Mouse (Mus musculus) hindbrain, embryonic 13.5 days (tissue): Measurements from ENCODE around the gene 1700122O11Rik. TPM values are rescaled to one million over a fixed set of nuclear protein-coding genes. Genes with fewer than 3 reads are reported as not detected.

Experiments used
- ATAC-seq: fragments of 200-750 bp; cut with Nextera tagmentation; 2 replicates; pipeline ENCODE4 v1.8.0; 2017; ENCODE audit warnings: moderate TSS enrichment; ENCODE audit not compliant: low FRiP score
- H3K27ac ChIP-seq: fragments of 300-500 bp; sonication (generic); 2 replicates; pipeline ENCODE4 v1.5.1; 2015; ENCODE audit warnings: inconsistent platforms, mild to moderate bottlenecking, moderate library complexity
- H3K27me3 ChIP-seq: fragments of 300-500 bp; sonication (generic); 2 replicates; pipeline ENCODE4 v1.6.1; 2015; ENCODE audit warnings: mild to moderate bottlenecking, inconsistent platforms
- H3K36me3 ChIP-seq: fragments of 300-500 bp; sonication (generic); 2 replicates; pipeline ENCODE4 v1.6.1; 2015; ENCODE audit warnings: mild to moderate bottlenecking, inconsistent platforms
- H3K4me1 ChIP-seq: fragments of 300-500 bp; sonication (generic); replicated peaks from 2 replicates; pipeline ENCODE4 v1.6.1; 2015; ENCODE audit warnings: inconsistent platforms
- H3K4me2 ChIP-seq: fragments of 300-500 bp; sonication (generic); 2 replicates; pipeline ENCODE4 v1.6.1; 2015; ENCODE audit warnings: inconsistent platforms, mild to moderate bottlenecking, moderate library complexity
- H3K4me3 ChIP-seq: fragments of 300-500 bp; sonication (generic); 2 replicates; pipeline ENCODE4 v1.5.1; 2015; ENCODE audit warnings: mild to moderate bottlenecking, inconsistent platforms
- H3K9ac ChIP-seq: fragments of 300-500 bp; sonication (generic); 2 replicates; pipeline ENCODE4 v1.6.1; 2015; ENCODE audit warnings: mild to moderate bottlenecking, inconsistent platforms
- H3K9me3 ChIP-seq: fragments of 300-500 bp; sonication (generic); 2 replicates; pipeline ENCODE4 v1.6.1; 2016; ENCODE audit warnings: inconsistent platforms
- WGBS: fragments of 180-500 bp; shearing (Covaris S2); methylation state at CpG from one replicate; pipeline ENCODE4 v1.1.7; 2015; 5-methylcytosine and 5-hydroxymethylcytosine counted together
- polyA plus RNA-seq: library from polyadenylated mRNA; unstranded; fragments of >200 nt; fragmentation: Nextera tagmentation; extraction: Ambion mirVana; gene quantifications from 2 replicates; pipeline ENCODE4 v1.2.1, GENCODE M21; 2015

The 1700122O11Rik gene
- polyA plus RNA-seq, 1 experiment from 2014 or later, result not detected

DNA sequence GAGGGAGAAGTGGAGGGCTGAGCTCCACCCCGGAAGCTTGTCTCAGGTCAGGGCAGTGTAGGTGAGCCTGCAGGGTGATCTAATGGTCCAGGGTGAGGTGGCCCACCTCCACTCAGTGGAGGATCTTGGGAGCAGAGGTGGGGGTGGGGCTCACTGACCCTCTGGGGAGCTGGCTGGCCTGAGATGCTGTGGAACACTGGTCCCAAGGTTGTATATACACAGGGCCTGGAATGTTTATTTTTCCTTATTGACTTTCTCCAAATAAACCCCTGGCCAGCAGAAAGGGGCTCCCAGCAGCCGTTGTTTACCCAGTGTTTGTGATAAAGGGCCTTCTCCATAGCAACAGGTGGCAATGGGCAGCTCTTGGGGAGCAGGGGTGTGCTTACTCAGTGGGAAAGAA, 18.5 kb downstream of the 1700122O11Rik start:
- Histone ChIP-seq H3K9me3 (no peaks in the 10 kb centered on the region), H3K9ac (no peak overlapping the region), H3K4me1 (peaks cover 15% of the 10 kb centered on the region), H3K4me3 (no peak overlapping the region), H3K27me3 (peaks cover 46% of the 10 kb centered on the region), H3K4me2 (no peak overlapping the region), H3K36me3 (no peaks in the 10 kb centered on the region), H3K27ac (no peak overlapping the region)
- WGBS, result 23% methylated on average over 2 of the region's 2 CpGs
- no peak for ATAC-seq

DNA sequence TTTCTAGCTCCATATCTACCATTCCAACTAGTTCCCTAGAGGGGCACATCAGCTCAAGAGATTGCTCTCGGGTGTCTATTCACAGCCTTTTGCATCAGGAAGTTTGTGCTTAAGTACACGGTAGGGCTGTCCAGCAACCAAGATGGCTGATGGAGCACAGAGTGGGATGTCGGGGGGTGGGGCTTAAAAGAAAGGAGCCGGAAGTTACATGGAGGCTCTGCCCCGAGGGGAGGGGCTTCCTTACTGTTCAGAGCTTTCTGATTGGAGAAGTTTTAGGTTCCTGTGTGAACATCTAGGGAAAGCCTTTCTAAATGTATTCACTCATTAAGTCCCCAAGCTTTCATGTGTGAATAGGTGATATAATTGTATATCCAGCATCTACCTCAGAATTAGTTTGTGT, 21.5 kb downstream of the 1700122O11Rik start:
- WGBS, result 80% methylated on average over 5 of the region's 5 CpGs
- Histone ChIP-seq H3K4me2 (no peak overlapping the region), H3K27ac (no peak overlapping the region), H3K4me1 (peaks cover 15% of the 10 kb centered on the region), H3K9me3 (no peaks in the 10 kb centered on the region), H3K27me3 (peaks cover 27% of the 10 kb centered on the region), H3K36me3 (no peaks in the 10 kb centered on the region), H3K4me3 (no peak overlapping the region), H3K9ac (no peak overlapping the region)
- ATAC-seq, result no peak

DNA sequence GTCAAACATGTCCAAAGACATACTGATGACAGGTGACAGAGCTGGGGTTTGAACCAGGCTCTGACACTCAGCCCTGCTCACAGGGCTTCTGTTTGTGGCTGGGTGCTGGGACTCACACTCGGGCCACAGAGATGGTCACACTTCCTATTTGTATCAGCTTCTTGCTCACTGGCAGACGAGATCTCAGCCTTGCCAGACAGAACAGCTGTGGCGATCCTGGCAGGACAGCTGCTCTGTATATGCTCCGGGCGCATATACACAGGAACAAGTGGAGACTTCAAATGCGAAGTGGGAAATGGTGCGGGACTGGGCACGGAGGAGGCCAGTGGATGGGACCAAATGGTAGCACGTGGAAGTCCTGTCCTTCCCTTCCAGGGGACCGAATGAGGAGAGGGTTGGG, 25.5 kb downstream of the 1700122O11Rik start:
- Histone ChIP-seq H3K36me3 (no peaks in the 10 kb centered on the region), H3K4me2 (no peak overlapping the region), H3K27ac (peak overlapping the region; percentile 23; the same call in 1 of the 2 replicates), H3K27me3 (peaks cover 16% of the 10 kb centered on the region; the same call in 1 of the 2 replicates), H3K4me1 (peaks cover 32% of the 10 kb centered on the region), H3K9ac (no peak overlapping the region), H3K4me3 (no peak overlapping the region), H3K9me3 (no peaks in the 10 kb centered on the region)
- WGBS, result 59% methylated on average over 10 of the region's 10 CpGs
- ATAC-seq, result no peak

DNA sequence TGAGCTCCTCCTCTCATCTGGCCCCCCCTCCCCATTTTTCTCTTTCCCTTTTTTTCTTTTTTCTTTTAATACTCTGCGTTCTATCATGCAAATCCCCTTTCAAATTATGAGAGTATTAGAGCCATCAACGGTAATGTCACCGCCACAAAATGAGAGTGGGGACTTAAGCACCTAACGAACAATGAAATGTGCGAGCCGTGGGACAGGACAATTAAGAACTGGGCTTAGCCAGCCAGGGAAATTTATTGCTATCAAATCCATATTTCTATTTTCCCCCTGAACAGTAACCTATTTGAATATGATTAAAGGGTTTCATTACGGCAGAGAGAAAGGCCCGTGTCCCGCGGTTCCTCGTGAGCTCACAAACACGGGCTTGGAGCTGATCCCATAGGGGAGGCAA, 27.0 kb downstream of the 1700122O11Rik start:
- Histone ChIP-seq H3K27ac (peak overlapping the region; percentile 30; the same call in 1 of the 2 replicates), H3K36me3 (no peaks in the 10 kb centered on the region), H3K4me3 (no peak overlapping the region), H3K4me2 (no peak overlapping the region), H3K9ac (no peak overlapping the region), H3K4me1 (peaks cover 36% of the 10 kb centered on the region), H3K9me3 (no peaks in the 10 kb centered on the region), H3K27me3 (peaks cover 22% of the 10 kb centered on the region)
- ATAC-seq, result no peak
- 59% methylated on average over 12 of the region's 12 CpGs for WGBS

DNA sequence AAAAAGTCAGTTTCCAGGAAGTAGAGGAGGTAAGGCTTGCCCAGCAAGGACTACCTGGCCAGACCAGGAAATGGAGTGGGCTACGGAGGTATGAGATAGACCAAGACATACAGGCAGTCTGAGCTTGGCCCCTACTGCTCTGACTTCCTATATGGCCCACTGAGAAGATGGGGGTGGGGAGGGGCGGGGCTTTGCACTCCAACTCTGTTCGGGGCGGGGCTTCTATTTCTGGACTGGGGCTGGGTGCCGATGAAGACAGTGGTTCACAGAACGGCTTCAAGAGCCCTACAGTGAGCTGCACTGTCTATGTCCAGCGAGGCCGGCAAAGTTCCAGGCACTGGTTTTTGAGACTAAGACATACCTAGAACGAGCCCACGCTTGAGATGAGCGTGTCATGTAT, 27.8 kb downstream of the 1700122O11Rik start:
- H3K27ac ChIP-seq, result 0 out of 2 replicates have a peak overlapping the region, but pooled peaks have one; percentile 44
- H3K9ac ChIP-seq, result no peak overlapping the region
- H3K4me2 ChIP-seq, result no peak overlapping the region
- H3K9me3 ChIP-seq, result no peaks in the 10 kb centered on the region
- 77% methylated on average over 11 of the region's 11 CpGs for whole genome bisulfite sequencing
- H3K4me1 ChIP-seq, result peaks cover 35% of the 10 kb centered on the region
- no peak overlapping the region for H3K4me3 ChIP-seq
- no peaks in the 10 kb centered on the region for H3K36me3 ChIP-seq
- 0 out of 2 replicates have a peak, but pooled peaks have one; percentile 36 for ATAC-seq
- H3K27me3 ChIP-seq, result peaks cover 20% of the 10 kb centered on the region

DNA sequence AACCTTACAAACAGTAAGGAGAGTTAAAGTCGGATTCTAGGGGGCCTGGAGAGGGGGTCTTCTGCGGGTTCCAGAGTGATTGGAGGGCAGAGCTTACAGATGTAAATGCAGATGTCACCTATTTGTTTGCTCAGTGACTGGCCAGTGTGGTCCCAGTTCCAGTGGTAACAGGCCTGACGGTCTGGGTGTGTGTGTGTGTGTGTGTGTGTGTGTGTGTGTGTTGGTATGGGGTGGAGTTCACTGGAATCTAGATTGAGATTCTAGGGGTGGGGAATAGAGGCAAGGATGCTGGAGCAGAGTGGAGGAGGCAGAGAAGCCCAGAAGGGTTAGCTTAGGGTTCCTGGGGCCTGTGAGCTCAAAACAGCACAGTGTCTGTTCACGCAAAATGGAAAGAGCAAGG, 32.3 kb downstream of the 1700122O11Rik start:
- no peaks in the 10 kb centered on the region for H3K36me3 ChIP-seq
- H3K27ac ChIP-seq, result no peak overlapping the region
- no peaks in the 10 kb centered on the region for H3K9me3 ChIP-seq
- peaks cover 30% of the 10 kb centered on the region for H3K4me1 ChIP-seq
- 45% methylated on average over 4 of the region's 4 CpGs for WGBS
- no peak for ATAC-seq
- H3K9ac ChIP-seq, result 0 out of 2 replicates have a peak overlapping the region, but pooled peaks have one; percentile 13
- H3K4me2 ChIP-seq, result no peak overlapping the region
- no peak overlapping the region for H3K4me3 ChIP-seq
- H3K27me3 ChIP-seq, result peaks cover 29% of the 10 kb centered on the region

DNA sequence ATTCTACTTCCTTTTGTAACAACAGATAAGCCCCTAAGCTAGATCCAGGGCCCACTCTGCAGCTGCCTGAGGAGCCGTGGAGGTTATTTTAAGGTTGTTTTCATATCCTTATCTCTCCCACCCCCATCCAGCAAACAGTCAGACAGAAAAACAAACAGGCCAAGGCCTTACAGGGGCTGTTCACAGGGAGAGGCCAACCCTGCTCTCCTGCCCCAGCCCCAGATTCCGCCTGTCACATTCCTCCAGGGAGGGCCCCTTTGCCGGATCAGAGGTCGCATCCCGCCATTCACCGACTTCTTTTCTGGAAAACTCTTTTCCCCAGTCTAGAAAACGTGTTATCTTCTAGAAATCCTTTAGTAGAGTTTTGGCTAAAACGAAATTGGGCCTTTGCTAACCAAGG, 33.0 kb downstream of the 1700122O11Rik start:
- H3K9me3 ChIP-seq, result no peaks in the 10 kb centered on the region
- peaks cover 26% of the 10 kb centered on the region for H3K4me1 ChIP-seq
- H3K9ac ChIP-seq, result no peak overlapping the region; the same call in 1 of the 2 replicates
- no peak overlapping the region for H3K4me3 ChIP-seq
- H3K36me3 ChIP-seq, result no peaks in the 10 kb centered on the region
- 25% methylated on average over 8 of the region's 8 CpGs for WGBS
- no peak overlapping the region for H3K4me2 ChIP-seq
- no peak for ATAC-seq
- H3K27ac ChIP-seq, result no peak overlapping the region
- H3K27me3 ChIP-seq, result peaks cover 33% of the 10 kb centered on the region

DNA sequence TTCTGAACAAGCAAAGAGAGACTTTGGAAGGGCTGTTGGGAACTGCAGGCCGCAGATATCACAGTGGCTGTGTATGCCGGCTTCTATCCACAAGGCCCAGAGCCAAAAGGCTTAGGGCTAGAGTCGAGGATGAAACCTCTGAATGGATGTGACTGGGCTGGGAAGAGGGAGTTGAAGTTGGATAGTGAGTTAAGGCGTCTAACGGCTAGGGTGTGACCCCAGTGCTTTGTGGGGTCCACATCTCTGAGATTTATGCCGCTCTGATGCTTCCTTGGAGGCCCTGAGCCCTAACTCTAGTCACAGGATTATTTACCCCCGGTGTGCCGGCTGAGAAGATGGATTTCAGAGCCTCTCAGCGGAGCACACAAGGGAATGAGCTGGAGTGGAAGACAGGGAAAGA, 33.5 kb downstream of the 1700122O11Rik start:
- Histone ChIP-seq H3K9me3 (no peaks in the 10 kb centered on the region), H3K4me3 (no peak overlapping the region), H3K27ac (no peak overlapping the region), H3K36me3 (no peaks in the 10 kb centered on the region), H3K4me2 (no peak overlapping the region), H3K4me1 (peaks cover 26% of the 10 kb centered on the region), H3K9ac (no peak overlapping the region; the same call in 1 of the 2 replicates), H3K27me3 (peaks cover 35% of the 10 kb centered on the region)
- 68% methylated on average over 9 of the region's 9 CpGs for WGBS
- no peak for ATAC-seq

DNA sequence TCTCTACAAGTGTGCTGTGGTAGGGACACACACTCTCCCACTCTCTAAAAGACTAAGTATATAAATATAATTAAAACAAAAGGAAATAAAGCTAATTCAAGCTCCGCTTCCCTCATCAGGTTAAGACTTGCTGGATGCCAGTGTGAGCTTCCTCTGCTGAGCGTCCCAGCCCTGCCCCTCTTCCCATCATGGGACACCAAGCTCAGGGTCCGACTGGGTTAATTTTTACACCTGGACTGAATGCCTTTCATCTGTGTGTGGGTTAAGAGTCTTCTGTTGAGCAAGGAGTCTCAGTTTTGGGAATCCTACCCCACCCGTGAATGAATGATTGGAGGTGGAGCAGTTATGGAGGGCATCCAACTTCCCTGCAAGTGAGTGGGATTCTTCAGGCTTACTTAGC, 35.6 kb downstream of the 1700122O11Rik start:
- Histone ChIP-seq H3K27ac (peak overlapping the region; percentile 67), H3K4me1 (peaks cover 19% of the 10 kb centered on the region), H3K4me3 (peak overlapping the region; percentile 33), H3K9me3 (no peaks in the 10 kb centered on the region), H3K27me3 (peaks cover 33% of the 10 kb centered on the region), H3K36me3 (no peaks in the 10 kb centered on the region), H3K4me2 (peak overlapping the region; percentile 56), H3K9ac (peak overlapping the region; percentile 66)
- ATAC-seq, result no peak; the same call in 1 of the 2 replicates
- 58% methylated on average over 4 of the region's 4 CpGs for WGBS

DNA sequence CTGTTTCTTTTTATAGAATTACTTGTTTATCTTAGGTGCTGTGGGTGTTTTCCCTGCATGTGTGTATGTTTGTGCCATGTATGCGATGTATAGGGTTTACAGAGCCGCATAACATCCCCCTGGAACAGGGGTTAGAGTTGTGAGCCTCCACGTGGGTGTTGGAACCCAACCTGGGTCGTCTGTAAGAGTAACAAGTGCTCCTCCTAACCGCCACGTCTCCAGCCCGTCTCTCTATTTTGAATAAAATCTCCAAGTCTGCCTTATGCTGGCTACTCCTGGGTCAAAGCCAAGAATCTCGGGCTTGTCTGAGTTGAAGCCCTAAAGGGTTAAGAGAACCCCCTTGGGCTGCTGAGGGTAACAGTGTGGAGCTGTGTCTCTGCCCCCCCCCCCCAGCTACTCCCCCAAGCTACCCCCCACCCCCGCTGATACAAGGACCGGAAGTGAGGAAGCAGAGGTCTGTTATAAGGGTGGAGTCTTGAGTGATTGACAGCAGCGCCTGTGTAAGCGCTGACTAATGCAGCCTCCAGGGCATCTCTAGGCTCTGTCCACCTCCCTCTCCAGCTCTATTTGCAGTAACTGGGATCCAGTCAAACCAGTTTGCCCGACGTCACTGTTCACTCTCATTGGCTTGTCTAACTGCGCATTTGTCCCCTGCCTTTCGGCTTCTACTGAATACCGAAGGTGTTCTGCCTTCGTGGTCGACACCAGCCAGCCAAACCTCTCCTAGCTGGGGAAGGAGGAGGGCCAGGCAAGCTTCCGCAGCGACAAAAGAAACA, 36.3 kb downstream of the 1700122O11Rik start:
- H3K9ac ChIP-seq, result peak overlapping the region; percentile 66
- ATAC-seq, result peak; percentile 88
- H3K27ac ChIP-seq, result peak overlapping the region; percentile 67
- no peaks in the 10 kb centered on the region for H3K9me3 ChIP-seq
- H3K4me3 ChIP-seq, result peak overlapping the region; percentile 33
- peaks cover 30% of the 10 kb centered on the region for H3K27me3 ChIP-seq
- WGBS, result 8% methylated on average over 21 of the region's 21 CpGs
- peak overlapping the region; percentile 56 for H3K4me2 ChIP-seq
- H3K4me1 ChIP-seq, result peaks cover 19% of the 10 kb centered on the region
- H3K36me3 ChIP-seq, result no peaks in the 10 kb centered on the region

DNA sequence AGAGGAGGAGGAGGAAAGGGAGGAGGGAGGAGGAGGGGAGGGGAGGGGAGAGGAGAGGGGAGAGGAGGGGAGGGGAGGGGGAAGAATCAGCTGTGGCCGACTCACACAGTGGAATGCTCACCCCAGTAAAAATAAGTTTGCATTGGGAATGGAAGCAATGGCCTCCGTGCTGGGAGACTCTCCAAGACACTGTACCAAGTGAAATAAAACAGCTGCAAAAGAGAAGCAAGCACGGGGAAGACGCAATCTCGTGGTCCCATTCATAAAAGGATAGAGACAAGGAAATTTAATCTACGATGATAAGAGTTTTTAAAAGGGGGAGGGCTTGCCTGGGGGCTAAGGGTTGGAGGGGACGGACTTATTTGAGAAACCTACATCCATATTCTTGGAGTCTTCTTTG, 36.9 kb downstream of the 1700122O11Rik start:
- Histone ChIP-seq H3K4me1 (peaks cover 15% of the 10 kb centered on the region), H3K27ac (no peak overlapping the region), H3K36me3 (no peaks in the 10 kb centered on the region), H3K9ac (no peak overlapping the region), H3K4me2 (peak overlapping the region; percentile 56), H3K9me3 (no peaks in the 10 kb centered on the region), H3K27me3 (peaks cover 28% of the 10 kb centered on the region), H3K4me3 (peak overlapping the region; percentile 33)
- WGBS, result 34% methylated on average over 7 of the region's 7 CpGs
- ATAC-seq, result no peak

DNA sequence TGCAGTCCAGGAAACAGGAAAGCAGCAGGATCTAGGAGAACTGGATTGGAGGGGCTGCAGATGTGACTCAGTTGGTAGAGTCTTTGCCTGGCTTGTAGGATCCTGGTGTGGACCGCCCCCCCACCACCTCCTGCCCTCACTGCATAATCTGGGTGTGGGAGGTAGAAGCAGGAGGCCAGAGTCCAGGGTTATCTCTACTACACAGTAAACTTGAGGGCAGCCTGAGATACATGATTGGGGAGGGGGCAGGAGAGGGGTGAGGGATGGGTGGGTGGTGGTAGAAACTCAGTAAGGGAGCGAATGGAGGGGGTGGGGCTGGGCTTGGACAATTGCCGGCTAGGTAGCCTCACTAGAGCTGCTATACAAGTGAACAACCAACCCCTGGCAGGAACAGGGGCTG, 38.3 kb downstream of the 1700122O11Rik start:
- Histone ChIP-seq H3K27ac (no peak overlapping the region), H3K9ac (no peak overlapping the region), H3K27me3 (peaks cover 23% of the 10 kb centered on the region), H3K4me3 (no peak overlapping the region), H3K9me3 (no peaks in the 10 kb centered on the region), H3K36me3 (no peaks in the 10 kb centered on the region), H3K4me1 (peaks cover 15% of the 10 kb centered on the region), H3K4me2 (no peak overlapping the region)
- WGBS, result 72% methylated on average over 3 of the region's 3 CpGs
- ATAC-seq, result no peak

DNA sequence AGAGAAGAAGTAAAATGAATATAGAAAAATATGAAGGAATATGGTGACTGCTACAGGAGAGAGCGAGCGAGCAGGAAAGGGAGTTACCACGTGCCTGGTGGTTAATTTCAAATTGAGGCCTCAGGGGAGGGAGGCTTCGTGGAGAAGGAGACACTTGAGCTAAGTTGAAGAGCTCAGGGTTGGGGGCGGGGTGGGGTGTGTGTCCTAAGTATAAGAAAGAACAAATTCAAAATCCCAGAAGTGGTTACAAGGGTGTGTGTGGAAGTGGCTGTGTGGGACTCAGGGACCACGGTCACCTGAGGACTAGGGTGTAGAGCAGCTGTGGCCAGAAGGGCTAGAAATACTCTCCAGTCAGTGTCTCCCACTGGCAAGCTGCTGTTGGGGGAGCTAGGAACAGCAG, 38.7 kb downstream of the 1700122O11Rik start:
- Histone ChIP-seq H3K4me3 (no peak overlapping the region), H3K9ac (no peak overlapping the region), H3K36me3 (no peaks in the 10 kb centered on the region), H3K4me1 (peaks cover 15% of the 10 kb centered on the region), H3K27ac (no peak overlapping the region), H3K9me3 (no peaks in the 10 kb centered on the region), H3K27me3 (peaks cover 23% of the 10 kb centered on the region), H3K4me2 (no peak overlapping the region)
- 70% methylated on average over 6 of the region's 6 CpGs for WGBS
- no peak for ATAC-seq
